Mouse (Mus musculus): Measurements from ENCODE around the gene Tas2r119. TPM values are rescaled to one million over a fixed set of nuclear protein-coding genes. Genes with fewer than 3 reads are reported as not detected.
"Not testable (repeated sequence)": the region's sequence is repeated elsewhere in the genome, so short reads cannot be mapped to it uniquely, and the experiment has no call there.

The Tas2r119 gene
- polyA plus RNA-seq, 1 experiment from 2014 or later, result not detected

DNA sequence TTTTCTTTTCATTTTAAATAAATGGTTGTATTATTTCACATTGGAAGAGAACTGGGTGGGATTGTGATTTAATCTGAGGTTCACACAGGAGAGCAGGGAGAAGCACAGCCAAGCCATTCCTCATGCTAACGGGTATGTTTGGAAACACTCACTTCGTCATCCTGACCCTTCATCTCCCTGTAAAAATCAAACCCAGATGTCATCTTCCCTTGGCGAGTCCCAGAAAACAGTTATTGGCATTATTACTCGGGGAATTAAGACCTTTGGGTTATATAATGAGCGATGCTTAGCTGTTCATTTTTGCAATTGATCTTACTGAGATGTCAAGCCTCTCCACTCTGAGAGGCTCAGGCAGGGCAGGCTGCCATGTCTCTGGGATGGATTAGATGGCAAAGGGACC, 21.5 kb downstream of the Tas2r119 start:
- no peak overlapping the region for H3K4me3 ChIP-seq (ENCODE audit: low read depth, low read length)
- ATAC-seq (ENCODE audit: low FRiP score) (no peak), DNase-seq (ENCODE audit: low spot score) (no peak)
- H3K27me3 ChIP-seq (ENCODE audit: control insufficient read depth, insufficient read depth, low read length), result no peaks in the 10 kb centered on the region
- H3K4me1 ChIP-seq (replicated peaks; ENCODE audit: control insufficient read depth, insufficient read depth, low read length), result no peaks in the 10 kb centered on the region
- H3K9me3 ChIP-seq (ENCODE audit: control insufficient read depth, low read length), result no peaks in the 10 kb centered on the region
- H3K27ac ChIP-seq (ENCODE audit: low read depth, low read length), result no peak overlapping the region
- WGBS, result 75% methylated on average over 5 of the region's 5 CpGs
- no peak overlapping the region for H3K4me2 ChIP-seq (replicated peaks; ENCODE audit: low read depth, low read length)
- H3K36me3 ChIP-seq (ENCODE audit: control insufficient read depth, insufficient read depth, low read length), result no peaks in the 10 kb centered on the region
- H3K9ac ChIP-seq (ENCODE audit: low read depth, low read length), result no peak overlapping the region

DNA sequence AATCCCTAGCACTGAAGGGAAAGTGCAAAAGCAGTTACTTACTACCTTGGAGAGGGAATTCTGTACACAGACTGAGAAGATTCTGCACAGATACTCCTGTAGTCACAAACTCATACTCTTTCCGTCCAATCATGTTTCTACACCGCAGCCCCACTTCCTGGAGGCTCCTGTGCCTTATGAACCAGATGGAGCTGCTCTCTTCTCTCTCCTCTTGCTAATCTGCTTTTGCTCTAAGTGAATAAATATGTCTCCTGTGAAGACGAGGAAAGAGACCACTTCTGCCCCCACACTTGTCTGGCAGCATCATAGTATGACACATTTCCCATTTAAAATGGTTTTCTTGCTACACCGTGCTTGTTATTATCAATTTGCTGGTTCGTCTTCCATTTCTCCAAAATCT, 26.2 kb downstream of the Tas2r119 start:
- no peaks in the 10 kb centered on the region for H3K27me3 ChIP-seq (ENCODE audit: control insufficient read depth, insufficient read depth, low read length)
- H3K36me3 ChIP-seq (ENCODE audit: control insufficient read depth, insufficient read depth, low read length), result no peaks in the 10 kb centered on the region
- no peak overlapping the region for H3K4me2 ChIP-seq (replicated peaks; ENCODE audit: low read depth, low read length)
- WGBS, result 85% methylated on average over 5 of the region's 5 CpGs
- DNase-seq (ENCODE audit: low spot score) (no peak), ATAC-seq (ENCODE audit: low FRiP score) (no peak)
- no peak overlapping the region for H3K4me3 ChIP-seq (ENCODE audit: low read depth, low read length)
- H3K4me1 ChIP-seq (replicated peaks; ENCODE audit: control insufficient read depth, insufficient read depth, low read length), result no peaks in the 10 kb centered on the region
- H3K9me3 ChIP-seq (ENCODE audit: control insufficient read depth, low read length), result no peaks in the 10 kb centered on the region
- H3K9ac ChIP-seq (ENCODE audit: low read depth, low read length), result no peak overlapping the region
- H3K27ac ChIP-seq (ENCODE audit: low read depth, low read length), result no peak overlapping the region

DNA sequence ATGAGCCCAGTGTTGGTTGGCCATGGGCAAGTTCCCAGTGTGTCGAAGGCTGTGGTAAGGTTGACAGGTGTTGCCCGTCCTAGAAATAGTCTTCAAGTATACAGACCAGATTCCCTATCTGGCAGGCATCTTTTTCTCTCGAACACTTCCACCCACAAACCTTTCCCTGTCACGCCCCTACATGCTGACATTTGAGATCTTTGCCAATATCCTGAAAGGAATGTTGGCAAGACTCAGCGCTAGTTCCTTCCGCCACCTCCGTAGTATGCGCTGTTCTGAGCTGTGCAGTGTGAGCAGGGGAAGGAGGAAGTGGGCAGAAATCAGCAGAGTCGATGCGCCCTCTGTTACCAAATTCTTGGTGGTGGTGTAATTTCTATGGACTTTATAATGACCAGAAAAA, 27.8 kb downstream of the Tas2r119 start:
- Histone ChIP-seq H3K4me3 (ENCODE audit: low read depth, low read length) (no peak overlapping the region), H3K27ac (ENCODE audit: low read depth, low read length) (no peak overlapping the region), H3K4me1 (replicated peaks; ENCODE audit: control insufficient read depth, insufficient read depth, low read length) (no peaks in the 10 kb centered on the region), H3K4me2 (replicated peaks; ENCODE audit: low read depth, low read length) (no peak overlapping the region), H3K36me3 (ENCODE audit: control insufficient read depth, insufficient read depth, low read length) (no peaks in the 10 kb centered on the region), H3K9ac (ENCODE audit: low read depth, low read length) (no peak overlapping the region), H3K27me3 (ENCODE audit: control insufficient read depth, insufficient read depth, low read length) (no peaks in the 10 kb centered on the region), H3K9me3 (ENCODE audit: control insufficient read depth, low read length) (no peaks in the 10 kb centered on the region)
- 92% methylated on average over 10 of the region's 10 CpGs for WGBS
- no peak for ATAC-seq (ENCODE audit: low FRiP score)
- DNase-seq (ENCODE audit: low spot score), result no peak

GRCm38 (mm10) chr15:32214687-32215086, 37.6 kb downstream of the Tas2r119 start:
- H3K27me3 ChIP-seq (ENCODE audit: control insufficient read depth, insufficient read depth, low read length); H3K4me1 ChIP-seq (replicated peaks; ENCODE audit: control insufficient read depth, insufficient read depth, low read length); H3K27ac ChIP-seq (ENCODE audit: low read depth, low read length); H3K4me3 ChIP-seq (ENCODE audit: low read depth, low read length); H3K9me3 ChIP-seq (ENCODE audit: control insufficient read depth, low read length); H3K36me3 ChIP-seq (ENCODE audit: control insufficient read depth, insufficient read depth, low read length); H3K4me2 ChIP-seq (replicated peaks; ENCODE audit: low read depth, low read length); ATAC-seq (ENCODE audit: low FRiP score); H3K9ac ChIP-seq (ENCODE audit: low read depth, low read length); DNase-seq (ENCODE audit: low spot score): not testable (repeated sequence)
- WGBS, result 91% methylated on average over 10 of the region's 10 CpGs

GRCm38 (mm10) chr15:32223028-32223427, 45.9 kb downstream of the Tas2r119 start:
- Histone ChIP-seq H3K27me3 (ENCODE audit: control insufficient read depth, insufficient read depth, low read length) (no peaks in the 10 kb centered on the region), H3K27ac (ENCODE audit: low read depth, low read length) (no peak overlapping the region), H3K9ac (ENCODE audit: low read depth, low read length) (no peak overlapping the region), H3K9me3 (ENCODE audit: control insufficient read depth, low read length) (no peaks in the 10 kb centered on the region), H3K4me3 (ENCODE audit: low read depth, low read length) (no peak overlapping the region), H3K4me2 (replicated peaks; ENCODE audit: low read depth, low read length) (no peak overlapping the region), H3K36me3 (ENCODE audit: control insufficient read depth, insufficient read depth, low read length) (no peaks in the 10 kb centered on the region), H3K4me1 (replicated peaks; ENCODE audit: control insufficient read depth, insufficient read depth, low read length) (no peaks in the 10 kb centered on the region)
- WGBS, result 88% methylated on average over 7 of the region's 7 CpGs
- ATAC-seq (ENCODE audit: low FRiP score), result no peak
- no peak for DNase-seq (ENCODE audit: low spot score)

GRCm38 (mm10) chr15:32225394-32225793, 48.3 kb downstream of the Tas2r119 start:
- Histone ChIP-seq H3K9ac (ENCODE audit: low read depth, low read length) (no peak overlapping the region), H3K9me3 (ENCODE audit: control insufficient read depth, low read length) (no peaks in the 10 kb centered on the region), H3K4me1 (replicated peaks; ENCODE audit: control insufficient read depth, insufficient read depth, low read length) (no peaks in the 10 kb centered on the region), H3K36me3 (ENCODE audit: control insufficient read depth, insufficient read depth, low read length) (no peaks in the 10 kb centered on the region), H3K27me3 (ENCODE audit: control insufficient read depth, insufficient read depth, low read length) (no peaks in the 10 kb centered on the region), H3K4me2 (replicated peaks; ENCODE audit: low read depth, low read length) (no peak overlapping the region), H3K4me3 (ENCODE audit: low read depth, low read length) (no peak overlapping the region), H3K27ac (ENCODE audit: low read depth, low read length) (no peak overlapping the region)
- ATAC-seq (ENCODE audit: low FRiP score) (no peak), DNase-seq (ENCODE audit: low spot score) (no peak)
- WGBS, result 84% methylated on average over 3 of the region's 3 CpGs

GRCm38 (mm10) chr15:32226381-32226780, 49.3 kb downstream of the Tas2r119 start:
- DNase-seq (ENCODE audit: low spot score) (no peak), ATAC-seq (ENCODE audit: low FRiP score) (no peak)
- Histone ChIP-seq H3K9me3 (ENCODE audit: control insufficient read depth, low read length) (no peaks in the 10 kb centered on the region), H3K9ac (ENCODE audit: low read depth, low read length) (no peak overlapping the region), H3K4me2 (replicated peaks; ENCODE audit: low read depth, low read length) (no peak overlapping the region), H3K27me3 (ENCODE audit: control insufficient read depth, insufficient read depth, low read length) (no peaks in the 10 kb centered on the region), H3K4me3 (ENCODE audit: low read depth, low read length) (no peak overlapping the region), H3K4me1 (replicated peaks; ENCODE audit: control insufficient read depth, insufficient read depth, low read length) (no peaks in the 10 kb centered on the region), H3K36me3 (ENCODE audit: control insufficient read depth, insufficient read depth, low read length) (no peaks in the 10 kb centered on the region), H3K27ac (ENCODE audit: low read depth, low read length) (no peak overlapping the region)
- 82% methylated on average over 6 of the region's 6 CpGs for WGBS

- Histone ChIP-seq H3K4me2 (replicated peaks; ENCODE audit: low read depth, low read length) (no peak overlapping the region), H3K4me1 (replicated peaks; ENCODE audit: control insufficient read depth, insufficient read depth, low read length) (no peaks in the 10 kb centered on the region), H3K9me3 (ENCODE audit: control insufficient read depth, low read length) (no peaks in the 10 kb centered on the region), H3K27ac (ENCODE audit: low read depth, low read length) (no peak overlapping the region), H3K36me3 (ENCODE audit: control insufficient read depth, insufficient read depth, low read length) (no peaks in the 10 kb centered on the region), H3K4me3 (ENCODE audit: low read depth, low read length) (no peak overlapping the region), H3K27me3 (ENCODE audit: control insufficient read depth, insufficient read depth, low read length) (no peaks in the 10 kb centered on the region), H3K9ac (ENCODE audit: low read depth, low read length) (no peak overlapping the region)
- DNase-seq (ENCODE audit: low spot score), result no peak
- 92% methylated on average over 7 of the region's 7 CpGs for WGBS
- no peak for ATAC-seq (ENCODE audit: low FRiP score)
Observed at GRCm38 (mm10) chr15:32226888-32227395, 49.9 kb downstream of the Tas2r119 start.
